Mouse (Mus musculus) mature B cell (primary cell): ENCODE data around the gene Rnf17.

Experiments used
- in situ Hi-C: fragments of 300-500 bp; cut with MboI; formaldehyde crosslinking; loops from 2 replicates; pipeline ENCODE4 v1.14.3; 2019

Gene Rnf17

GRCm38 (mm10) chr14:56402311-56403071 is at the start of gene Rnf17:
Rnf17 (plus strand) TSS chr14:56402581.
- in situ Hi-C loops, result no loop called here

DNA sequence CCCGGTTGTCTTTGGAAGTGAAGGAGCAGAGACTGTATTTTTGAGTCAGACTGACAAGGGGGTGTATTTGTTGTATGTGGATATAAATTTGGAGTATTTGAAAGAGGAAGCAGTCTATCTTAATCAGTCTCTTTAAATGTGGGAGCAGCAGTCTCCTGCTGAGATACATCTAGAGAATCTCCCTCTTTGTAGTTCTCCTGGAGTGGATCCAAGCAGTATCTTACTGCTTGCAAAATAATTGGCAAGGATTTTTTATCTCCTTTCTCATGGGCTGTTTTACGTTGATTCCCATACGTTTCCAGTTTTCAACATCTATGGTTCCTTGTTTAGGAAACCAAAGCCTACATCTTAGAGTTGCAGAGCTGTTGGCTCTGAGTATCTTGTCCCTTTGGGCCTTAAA is 47.6 kb upstream of the Rnf17 start:
- in situ Hi-C loops, result no loop called here

DNA sequence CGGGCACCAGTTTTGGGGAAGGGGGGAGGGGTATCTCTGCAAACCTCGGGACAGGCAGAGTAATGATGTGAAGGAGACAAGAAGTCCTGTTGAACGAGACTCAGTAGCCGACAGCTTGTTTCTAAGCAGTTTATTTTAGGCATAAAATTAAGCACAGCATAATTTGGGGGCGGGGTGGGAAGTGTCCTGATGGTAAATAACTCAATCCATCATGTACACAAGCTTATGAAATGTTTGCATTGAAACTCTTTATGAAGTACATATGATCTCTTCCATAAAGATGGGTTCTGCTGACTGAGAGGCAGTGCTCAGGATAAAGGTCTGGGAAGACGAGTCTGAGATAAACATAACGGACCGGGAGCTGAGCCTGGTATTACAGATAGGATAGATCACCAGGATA is 47.0 kb upstream of the Rnf17 start:
- in situ Hi-C loops, result no loop called here

- in situ Hi-C loops, result no loop called here
These were observed 46.2 kb upstream of the Rnf17 start for GRCm38 (mm10) chr14:56356196-56356595.

- in situ Hi-C loops, result no loop called here
These were observed 44.0 kb upstream of the Rnf17 start for GRCm38 (mm10) chr14:56358422-56358821.

GRCm38 (mm10) chr14:56359131-56359530 is 43.2 kb upstream of the Rnf17 start:
- in situ Hi-C loops, result no loop called here

DNA sequence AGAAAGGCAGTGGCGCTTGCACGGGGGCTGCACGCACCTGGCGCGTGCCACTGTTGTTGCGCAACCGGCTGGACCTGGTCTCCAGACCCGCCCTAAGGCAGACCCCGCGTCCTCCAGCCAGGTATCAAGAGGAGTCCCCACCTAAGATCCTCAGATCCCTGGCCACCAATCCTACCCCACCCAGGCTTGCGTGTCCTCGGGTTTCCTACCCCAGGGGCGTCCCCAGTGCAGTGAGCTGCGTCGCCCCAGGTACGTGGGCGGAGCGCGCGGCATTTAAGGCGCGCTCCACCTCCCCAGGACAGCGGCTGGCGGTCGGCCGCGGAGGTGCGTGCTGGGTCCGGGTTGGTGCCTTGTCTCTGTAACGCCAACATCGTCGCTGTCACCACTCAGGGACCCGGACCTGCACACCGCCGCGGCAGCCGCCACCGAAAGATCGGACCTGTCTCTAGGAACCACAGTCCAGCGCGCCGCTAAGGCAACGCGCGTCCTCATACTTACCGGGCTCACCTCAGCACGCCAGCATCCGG is 37.6 kb upstream of the Rnf17 start, which contains the start of gene Atp12a:
Gene Atp12a, plus strand, starts transcription at position 358 of the 527 bp plus-strand sequence.
- in situ Hi-C loops, result no loop called here

GRCm38 (mm10) chr14:56365292-56365691 is 37.1 kb upstream of the Rnf17 start:
- in situ Hi-C loops, result no loop called here

DNA sequence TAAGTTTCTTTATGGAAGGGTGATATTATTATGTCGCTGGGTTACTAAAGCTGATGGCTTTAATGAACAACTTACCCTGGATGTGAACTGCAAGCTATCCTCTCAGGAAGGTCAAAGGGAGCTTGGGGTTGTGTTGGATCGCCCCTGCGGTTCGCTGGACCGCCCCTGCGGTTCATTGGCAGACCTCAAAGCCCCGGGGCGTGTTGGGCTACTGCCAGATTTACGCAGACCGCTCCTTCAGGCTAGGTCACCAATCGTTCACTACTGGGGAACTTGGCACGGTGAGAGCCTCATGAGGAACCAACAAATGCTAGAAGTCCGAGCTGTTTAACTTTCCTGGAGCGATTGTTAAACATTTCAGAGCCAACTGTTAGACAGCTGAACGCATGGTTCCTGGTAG is 35.7 kb upstream of the Rnf17 start:
- in situ Hi-C loops, result no loop called here

- in situ Hi-C loops, result no loop called here
These were observed 33.5 kb upstream of the Rnf17 start for GRCm38 (mm10) chr14:56368834-56369233.

GRCm38 (mm10) chr14:56375731-56376130 is 26.6 kb upstream of the Rnf17 start:
- in situ Hi-C loops, result no loop called here

- in situ Hi-C loops, result no loop called here
These were observed 24.6 kb upstream of the Rnf17 start for GRCm38 (mm10) chr14:56377745-56378144.

DNA sequence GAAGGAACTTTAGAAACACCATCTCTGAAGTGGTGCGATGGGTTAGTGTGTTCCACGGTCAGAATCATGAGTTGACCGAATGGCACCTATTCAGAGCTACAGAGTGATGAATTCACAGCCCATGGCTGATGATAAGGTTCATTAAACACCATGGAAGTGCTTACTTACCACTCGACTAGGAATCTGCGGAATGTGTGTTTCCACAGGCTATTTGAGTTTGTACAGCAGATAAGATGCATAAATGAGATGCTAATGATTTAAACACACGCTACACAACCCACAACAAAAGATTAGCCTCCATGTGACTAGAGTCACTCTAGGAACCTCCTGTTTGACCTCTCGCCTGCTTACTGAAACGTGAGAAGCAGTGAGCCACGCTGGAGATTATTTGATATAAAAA is 23.0 kb upstream of the Rnf17 start:
- in situ Hi-C loops, result no loop called here

- in situ Hi-C loops, result no loop called here
These were observed 20.0 kb upstream of the Rnf17 start for GRCm38 (mm10) chr14:56382366-56382765.

DNA sequence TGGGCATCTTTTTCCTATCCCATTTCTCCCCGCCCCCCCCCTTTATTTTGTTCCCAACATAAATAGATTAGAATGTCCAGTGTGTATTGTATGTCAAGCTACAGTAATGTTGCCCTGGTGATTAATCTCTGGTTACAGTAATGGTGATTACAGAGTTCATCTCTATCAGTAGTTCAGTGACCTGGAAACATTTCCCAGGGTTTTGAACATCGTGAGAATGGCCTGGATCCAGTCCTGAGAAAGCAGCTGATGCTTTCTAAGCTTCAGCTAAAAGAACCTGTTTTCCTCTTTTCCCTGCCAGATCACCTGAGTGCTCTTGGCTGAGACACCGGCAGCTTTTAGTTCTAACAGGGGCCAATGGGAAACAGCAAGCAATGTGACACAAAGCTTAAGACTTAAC is 12.1 kb upstream of the Rnf17 start:
- in situ Hi-C loops, result no loop called here

- in situ Hi-C loops, result no loop called here
These were observed 8.6 kb upstream of the Rnf17 start for GRCm38 (mm10) chr14:56393704-56394312.

DNA sequence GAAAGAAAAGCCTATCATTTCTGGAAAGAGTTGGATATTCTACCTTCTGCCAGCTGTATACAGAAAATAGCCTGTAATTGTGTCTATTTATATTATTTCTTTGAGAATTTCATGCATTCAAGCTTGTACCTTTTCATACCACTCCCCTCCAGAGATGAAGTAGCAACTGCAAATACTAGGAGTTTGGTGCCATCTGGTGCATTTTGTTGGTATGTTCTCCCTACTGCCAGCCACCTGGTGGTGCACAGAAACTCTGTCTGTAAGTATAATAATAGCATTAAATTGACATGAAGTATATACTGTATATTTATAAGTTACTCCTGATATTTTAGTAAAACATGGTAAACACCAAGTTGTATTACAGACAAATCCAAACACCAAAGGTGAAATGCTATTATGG is 4.4 kb upstream of the Rnf17 start:
- in situ Hi-C loops, result no loop called here

DNA sequence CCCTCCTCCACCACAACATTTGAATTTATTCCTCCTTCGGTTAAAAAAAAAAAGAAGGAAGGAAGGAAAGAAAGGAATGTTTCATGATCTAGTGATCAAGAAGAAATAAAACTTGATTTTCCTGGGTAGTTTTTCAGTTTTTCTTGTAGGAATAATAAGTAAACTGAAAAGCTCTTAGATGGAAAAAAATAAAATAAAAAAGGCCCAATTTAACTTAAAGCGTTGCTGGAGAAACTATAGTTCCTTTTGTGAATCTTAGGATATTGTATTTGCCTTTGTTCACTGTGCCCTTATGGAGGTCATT is 643 bp downstream of the Rnf17 start:
- in situ Hi-C loops, result no loop called here

DNA sequence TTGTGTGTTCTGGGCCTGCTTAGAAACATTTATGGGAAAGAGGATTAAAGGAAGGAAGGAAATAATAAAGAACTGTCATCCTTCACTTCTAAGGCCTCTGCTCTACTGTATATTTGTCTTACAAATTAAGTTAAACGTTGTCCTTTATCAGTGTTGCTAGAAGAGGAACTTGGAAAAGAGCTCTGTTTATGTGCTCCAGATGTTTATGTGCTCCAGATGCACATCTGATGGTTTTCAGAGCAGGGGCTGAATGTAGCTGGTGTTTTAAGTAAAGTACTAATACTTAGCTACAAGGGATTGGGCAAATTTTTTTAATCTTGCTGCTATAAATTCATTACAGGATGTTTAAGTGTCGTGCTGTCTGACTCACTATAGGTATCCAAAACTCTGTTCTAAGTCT is 59.7 kb downstream of the Rnf17 start:
- in situ Hi-C loops, result no loop called here

DNA sequence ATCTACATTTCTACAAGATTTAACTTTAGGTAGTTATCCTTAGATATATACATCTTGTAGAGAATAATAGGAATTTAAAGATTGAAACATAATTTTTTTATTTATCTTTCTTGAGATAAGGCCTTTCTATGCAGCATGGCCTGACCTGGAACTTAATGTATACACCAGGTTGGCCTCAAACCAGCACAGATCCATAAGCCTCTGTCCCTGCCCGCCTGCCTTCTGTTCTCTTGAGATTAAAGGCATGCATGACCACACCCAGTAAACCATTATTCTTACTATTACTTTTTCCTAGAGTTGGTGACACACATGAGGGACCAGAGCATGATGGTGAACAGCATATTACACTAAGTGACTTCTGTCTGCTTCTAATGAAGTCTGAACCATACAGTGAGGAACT is 60.3 kb downstream of the Rnf17 start:
- in situ Hi-C loops, result no loop called here

- in situ Hi-C loops, result no loop called here
These were observed 65.8 kb downstream of the Rnf17 start for GRCm38 (mm10) chr14:56468145-56468544.

DNA sequence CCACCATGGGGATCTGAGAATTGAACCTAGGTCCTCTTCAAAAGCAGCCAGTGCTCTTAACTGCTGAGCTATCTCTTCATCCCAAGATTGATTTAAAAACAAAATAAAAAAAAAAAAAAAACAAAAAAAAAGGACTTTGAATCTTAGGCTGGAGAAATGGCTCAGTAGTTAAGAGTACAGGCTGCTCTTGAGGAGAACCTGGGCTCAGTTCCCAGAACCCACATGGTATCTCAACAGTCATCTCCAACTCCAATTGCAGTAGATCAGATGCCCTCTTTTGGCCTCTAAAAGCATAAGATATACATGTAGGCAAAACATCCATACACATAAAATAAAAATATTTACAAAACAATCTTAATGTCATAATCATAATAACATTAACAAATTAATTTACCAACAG is 87.4 kb downstream of the Rnf17 start:
- in situ Hi-C loops, result no loop called here

GRCm38 (mm10) chr14:56502407-56502806 is 100.0 kb downstream of the Rnf17 start:
- in situ Hi-C loops, result no loop called here

- in situ Hi-C loops, result no loop called here
These were observed 104.4 kb downstream of the Rnf17 start for GRCm38 (mm10) chr14:56506743-56507142.
